Mouse (Mus musculus) layer of hippocampus, adult 11-12 months (tissue): Measurements from ENCODE around the gene Hcrt.

Experiments
- DNase-seq: peaks from one replicate; pipeline ENCODE4 v3.0.0; 2022; ENCODE audit warnings: low spot score

Gene Hcrt

GRCm38 (mm10) chr11:100735954-100736745 lies 26.6 kb downstream of the Hcrt start:
- no peak for DNase-seq

- DNase-seq: no peak
Measured at GRCm38 (mm10) chr11:100735134-100735865, 27.4 kb downstream of the Hcrt start.

- DNase-seq: no peak
Measured at GRCm38 (mm10) chr11:100730477-100731205, 32.1 kb downstream of the Hcrt start.

- DNase-seq: no peak
Measured at GRCm38 (mm10) chr11:100729976-100730375, 32.8 kb downstream of the Hcrt start.

- no peak for DNase-seq
Measured at GRCm38 (mm10) chr11:100728601-100729000, 34.1 kb downstream of the Hcrt start.

GRCm38 (mm10) chr11:100727201-100727600 lies 35.5 kb downstream of the Hcrt start:
- no peak for DNase-seq

GRCm38 (mm10) chr11:100724919-100725512 lies 37.7 kb downstream of the Hcrt start:
- DNase-seq: no peak

GRCm38 (mm10) chr11:100722493-100723028 lies 40.2 kb downstream of the Hcrt start:
- no peak for DNase-seq

GRCm38 (mm10) chr11:100721776-100722492 lies 40.8 kb downstream of the Hcrt start:
- DNase-seq: no peak

- DNase-seq: no peak
Measured at GRCm38 (mm10) chr11:100721254-100721653, 41.5 kb downstream of the Hcrt start.

GRCm38 (mm10) chr11:100720345-100720744 lies 42.4 kb downstream of the Hcrt start:
- DNase-seq: no peak

GRCm38 (mm10) chr11:100719893-100720292 lies 42.8 kb downstream of the Hcrt start:
- no peak for DNase-seq

GRCm38 (mm10) chr11:100719312-100719711 lies 43.4 kb downstream of the Hcrt start:
- DNase-seq: no peak

GRCm38 (mm10) chr11:100718866-100719265 lies 43.9 kb downstream of the Hcrt start:
- DNase-seq: no peak

- no peak for DNase-seq
Measured at GRCm38 (mm10) chr11:100718462-100718861, 44.3 kb downstream of the Hcrt start.

- no peak for DNase-seq
Measured at GRCm38 (mm10) chr11:100716649-100717048, 46.1 kb downstream of the Hcrt start.

- DNase-seq: no peak
Measured at GRCm38 (mm10) chr11:100714948-100715347, 47.8 kb downstream of the Hcrt start.

- peak; percentile 89 for DNase-seq
Measured at GRCm38 (mm10) chr11:100714534-100714915, 48.2 kb downstream of the Hcrt start.

GRCm38 (mm10) chr11:100713735-100714533 lies 48.8 kb downstream of the Hcrt start, which contains the start of gene Hspb9:
Gene Hspb9 (plus strand): TSS chr11:100713850.
- DNase-seq: peak; percentile 51

GRCm38 (mm10) chr11:100713174-100713573 lies 49.6 kb downstream of the Hcrt start:
- no peak for DNase-seq
